Mouse (Mus musculus) spleen, adult 2 months (tissue): Measurements from ENCODE around the gene Mipol1. TPM values are rescaled to one million over a fixed set of nuclear protein-coding genes. Genes with fewer than 3 reads are reported as not detected.
A peak's percentile ranks its signal among the peaks of the same experiment; 100 is the strongest.

Source experiments
- DNase-seq, 2 experiments: peaks; one replicate each; pipeline versions ENCODE4 v3.0.0 to v3.0.0-alpha.2; 2012 to 2021; ENCODE audit warnings: low spot score in 2 of 2, low read depth in 1 of 2
- H3K27ac ChIP-seq: fragments of 200-500 bp; 2 replicates; pipeline ENCODE4 v1.5.1; 2012; ENCODE audit warnings: low read length, inconsistent platforms; ENCODE audit not compliant: insufficient read depth
- H3K27me3 ChIP-seq: fragments of 200-500 bp; 2 replicates; pipeline ENCODE4 v1.6.1; 2012; ENCODE audit warnings: mild to moderate bottlenecking, moderate library complexity, low read length, inconsistent platforms; ENCODE audit not compliant: control insufficient read depth, insufficient read depth
- H3K36me3 ChIP-seq: fragments of 200-500 bp; 2 replicates; pipeline ENCODE4 v1.6.1; 2012; ENCODE audit warnings: mild to moderate bottlenecking, low read length, inconsistent platforms; ENCODE audit not compliant: control insufficient read depth, insufficient read depth
- H3K4me1 ChIP-seq: fragments of 200-500 bp; 2 replicates; pipeline ENCODE4 v1.6.1; 2011; ENCODE audit warnings: inconsistent platforms; ENCODE audit not compliant: control insufficient read depth, insufficient read depth, insufficient read length
- H3K4me3 ChIP-seq: fragments of 200-500 bp; 2 replicates; pipeline ENCODE4 v1.5.1; 2011; ENCODE audit warnings: mild to moderate bottlenecking, inconsistent platforms; ENCODE audit not compliant: insufficient read depth, insufficient read length; ENCODE audit errors: extremely low read depth
- CTCF ChIP-seq: fragments of 200-500 bp; IDR thresholded peaks from 2 replicates; pipeline ENCODE4 v1.5.1; 2011; ENCODE audit warnings: mild to moderate bottlenecking, inconsistent platforms; ENCODE audit not compliant: insufficient read depth, insufficient read length, insufficient replicate concordance; ENCODE audit errors: extremely low read depth
- POLR2A ChIP-seq: fragments of 200-500 bp; IDR thresholded peaks from 2 replicates; pipeline ENCODE4 v1.6.1; 2011; ENCODE audit warnings: low read depth, low read length, inconsistent platforms
- WGBS: fragments of 180-500 bp; shearing (Covaris S2); methylation state at CpG from one replicate; pipeline ENCODE4 v1.1.7; 2018; 5-methylcytosine and 5-hydroxymethylcytosine counted together
- polyA plus RNA-seq: library from polyadenylated mRNA; depleted of rRNA; stranded (reverse); fragments of >200 nt; gene quantifications from 2 replicates; pipeline ENCODE4 v1.2.3, GENCODE M21; 2012

Gene Mipol1
- polyA plus RNA-seq, 1 experiment = 0.60 TPM

- peaks cover 6% of the 10 kb centered on the region for H3K27me3 ChIP-seq
- H3K27ac ChIP-seq = peak overlapping the region; percentile 27; the same call in 1 of the 2 replicates
- 7% methylated on average over 59 of the region's 59 CpGs for WGBS
- peak overlapping the region; percentile 40 for H3K4me3 ChIP-seq
- H3K4me1 ChIP-seq = no peaks in the 10 kb centered on the region
- no peak for DNase-seq
- TF ChIP-seq CTCF = no peak
- no peak for TF ChIP-seq POLR2A
- H3K36me3 ChIP-seq = no peaks in the 10 kb centered on the region
Observed at GRCm38 (mm10) chr12:57196608-57197362, 33.4 kb upstream of the Mipol1 start.

GRCm38 (mm10) chr12:57197363-57198026 is 32.7 kb upstream of the Mipol1 start, which contains the start of gene Slc25a21:
Slc25a21 (minus strand) TSS chr12:57197472.
- whole genome bisulfite sequencing = 77% methylated on average over 10 of the region's 10 CpGs
- no peak for DNase-seq
- Histone ChIP-seq H3K27ac (peak within 1 kb of the TSS; percentile 27; the same call in 1 of the 2 replicates), H3K36me3 (no peaks in the 10 kb centered on the region), H3K27me3 (peaks cover 6% of the 10 kb centered on the region), H3K4me3 (peak within 1 kb of the TSS; percentile 40), H3K4me1 (no peaks in the 10 kb centered on the region)
- TF ChIP-seq POLR2A (no peak), CTCF (no peak)

- no peak overlapping the region for H3K4me3 ChIP-seq
- TF ChIP-seq POLR2A (no peak), CTCF (no peak)
- peaks cover 6% of the 10 kb centered on the region for H3K27me3 ChIP-seq
- H3K27ac ChIP-seq = no peak overlapping the region
- DNase-seq = no peak
- H3K36me3 ChIP-seq = no peaks in the 10 kb centered on the region
- no peaks in the 10 kb centered on the region for H3K4me1 ChIP-seq
Observed at GRCm38 (mm10) chr12:57198269-57198668, 32.0 kb upstream of the Mipol1 start.

GRCm38 (mm10) chr12:57199427-57199826 is 30.8 kb upstream of the Mipol1 start:
- 93% methylated on average over 2 of the region's 2 CpGs for WGBS
- TF ChIP-seq CTCF = no peak
- no peak for TF ChIP-seq POLR2A

GRCm38 (mm10) chr12:57201901-57202300 is 28.3 kb upstream of the Mipol1 start:
- TF ChIP-seq POLR2A (no peak), CTCF (no peak)
- Histone ChIP-seq H3K4me1 (no peaks in the 10 kb centered on the region), H3K27me3 (peaks cover under 1% of the 10 kb centered on the region; the same call in 1 of the 2 replicates), H3K27ac (no peak overlapping the region), H3K36me3 (no peaks in the 10 kb centered on the region), H3K4me3 (no peak overlapping the region)
- 93% methylated on average over 3 of the region's 3 CpGs for WGBS
- DNase-seq = no peak

More at GRCm38 (mm10) chr12:57199427-57199826, 30.8 kb upstream of the Mipol1 start:
- Histone ChIP-seq H3K27ac (no peak overlapping the region), H3K36me3 (no peaks in the 10 kb centered on the region), H3K27me3 (peaks cover 6% of the 10 kb centered on the region), H3K4me3 (no peak overlapping the region), H3K4me1 (no peaks in the 10 kb centered on the region)
- DNase-seq = no peak

- no peaks in the 10 kb centered on the region for H3K4me1 ChIP-seq
- WGBS = 85% methylated on average over 4 of the region's 4 CpGs
- no peak overlapping the region for H3K27ac ChIP-seq
- TF ChIP-seq CTCF = no peak
- TF ChIP-seq POLR2A = no peak
- no peaks in the 10 kb centered on the region for H3K27me3 ChIP-seq
- no peak overlapping the region for H3K4me3 ChIP-seq
- no peak for DNase-seq
- no peaks in the 10 kb centered on the region for H3K36me3 ChIP-seq
Observed at GRCm38 (mm10) chr12:57204276-57204851, 25.9 kb upstream of the Mipol1 start.
